Mouse (Mus musculus) liver, embryonic 12.5 days (tissue): ENCODE results near the gene Dusp8. TPM values are rescaled to one million over a fixed set of nuclear protein-coding genes. Genes with fewer than 3 reads are reported as not detected.

Experiments
- ATAC-seq: fragments of 200-750 bp; cut with Nextera tagmentation; 2 replicates; pipeline ENCODE4 v1.8.0; 2017; ENCODE audit warnings: moderate number of reproducible peaks, mild to moderate bottlenecking, moderate library complexity
- H3K27ac ChIP-seq: fragments of 300-500 bp; sonication (generic); 2 replicates; pipeline ENCODE4 v1.5.1; 2016; ENCODE audit warnings: mild to moderate bottlenecking
- H3K27me3 ChIP-seq: fragments of 300-500 bp; sonication (generic); replicated peaks from 2 replicates; pipeline ENCODE4 v1.6.1; 2016; ENCODE audit warnings: mild to moderate bottlenecking, moderate library complexity
- H3K36me3 ChIP-seq: fragments of 300-500 bp; sonication (generic); 2 replicates; pipeline ENCODE4 v1.6.1; 2016; ENCODE audit warnings: mild to moderate bottlenecking, moderate library complexity
- H3K4me1 ChIP-seq: fragments of 300-500 bp; sonication (generic); 2 replicates; pipeline ENCODE4 v1.6.1; 2016
- H3K4me2 ChIP-seq: fragments of 300-500 bp; sonication (generic); 2 replicates; pipeline ENCODE4 v1.6.1; 2016; ENCODE audit warnings: mild to moderate bottlenecking, moderate library complexity
- H3K4me3 ChIP-seq: fragments of 300-500 bp; sonication (generic); 2 replicates; pipeline ENCODE4 v1.5.1; 2016; ENCODE audit warnings: mild to moderate bottlenecking, moderate library complexity
- H3K9ac ChIP-seq: fragments of 300-500 bp; sonication (generic); 2 replicates; pipeline ENCODE4 v1.6.1; 2016; ENCODE audit warnings: mild to moderate bottlenecking, moderate library complexity
- H3K9me3 ChIP-seq: fragments of 300-500 bp; sonication (generic); replicated peaks from 2 replicates; pipeline ENCODE4 v1.6.1; 2016; ENCODE audit warnings: mild to moderate bottlenecking, moderate library complexity
- WGBS: fragments of 180-500 bp; shearing (Covaris S2); methylation state at CpG from one replicate; pipeline ENCODE4 v1.1.7; 2016; ENCODE audit not compliant: insufficient replicate concordance; 5-methylcytosine and 5-hydroxymethylcytosine counted together
- polyA plus RNA-seq: library from polyadenylated mRNA; unstranded; fragments of >200 nt; fragmentation: Nextera tagmentation; extraction: Ambion mirVana; gene quantifications from 2 replicates; pipeline ENCODE4 v1.2.1, GENCODE M21; 2016

The Dusp8 gene
- polyA plus RNA-seq, 1 experiment from 2014 or later: 7.4 TPM

DNA sequence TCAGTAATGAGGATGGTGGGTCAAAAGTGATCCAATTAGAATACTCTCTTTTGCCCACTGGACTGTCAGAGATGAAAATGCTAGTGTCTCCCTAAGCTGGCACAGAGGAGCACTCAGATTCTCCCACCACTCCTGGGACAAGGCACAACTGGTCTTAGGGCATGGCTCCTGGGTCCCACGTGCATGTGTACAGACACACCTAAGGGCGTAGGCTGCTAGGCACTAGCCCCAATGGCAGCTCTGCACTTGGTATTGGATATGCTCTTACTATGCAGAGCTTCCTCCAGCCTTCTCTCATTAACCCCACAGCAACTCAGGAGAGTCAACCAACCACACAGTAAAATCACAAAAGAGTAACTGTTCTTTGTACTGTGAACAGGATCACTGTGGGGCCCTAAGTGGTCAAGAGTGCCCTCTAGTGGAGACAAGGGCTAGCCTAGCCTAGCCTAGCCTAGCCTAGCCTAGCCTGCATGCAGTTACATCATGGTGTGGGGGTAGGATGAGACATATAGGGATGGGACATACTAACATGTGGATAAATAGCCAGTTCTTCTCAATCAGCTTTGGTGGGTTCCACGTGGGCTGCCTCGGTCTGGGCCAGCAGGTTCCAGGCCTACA lies 58.0 kb downstream of the Dusp8 start:
- H3K4me1 ChIP-seq: peaks cover 25% of the 10 kb centered on the region
- no peak overlapping the region for H3K9ac ChIP-seq
- H3K27ac ChIP-seq: no peak overlapping the region
- WGBS: 78% methylated on average over 4 of the region's 4 CpGs
- no peak overlapping the region for H3K4me2 ChIP-seq
- no peaks in the 10 kb centered on the region for H3K27me3 ChIP-seq
- peak; percentile 80 for ATAC-seq
- peaks cover 16% of the 10 kb centered on the region; the same call in 1 of the 2 replicates for H3K36me3 ChIP-seq
- H3K9me3 ChIP-seq: no peaks in the 10 kb centered on the region
- no peak overlapping the region for H3K4me3 ChIP-seq

GRCm38 (mm10) chr7:142035048-142035811 lies 60.4 kb downstream of the Dusp8 start:
- H3K27me3 ChIP-seq: no peaks in the 10 kb centered on the region
- peaks cover 16% of the 10 kb centered on the region; the same call in 1 of the 2 replicates for H3K36me3 ChIP-seq
- H3K27ac ChIP-seq: no peak overlapping the region
- no peak overlapping the region for H3K9ac ChIP-seq
- no peak overlapping the region for H3K4me2 ChIP-seq
- no peaks in the 10 kb centered on the region for H3K9me3 ChIP-seq
- ATAC-seq: no peak
- H3K4me1 ChIP-seq: peaks cover 16% of the 10 kb centered on the region
- no peak overlapping the region for H3K4me3 ChIP-seq
- 59% methylated on average over 2 of the region's 2 CpGs for WGBS

- Histone ChIP-seq H3K4me3 (no peak overlapping the region), H3K27me3 (no peaks in the 10 kb centered on the region), H3K36me3 (peaks cover 14% of the 10 kb centered on the region; the same call in 1 of the 2 replicates), H3K27ac (no peak overlapping the region), H3K9me3 (no peaks in the 10 kb centered on the region), H3K4me2 (no peak overlapping the region), H3K9ac (no peak overlapping the region), H3K4me1 (0 out of 2 replicates have a peak, but pooled peaks cover 10% of the 10 kb centered on the region)
- ATAC-seq: no peak
- 71% methylated on average over 2 of the region's 2 CpGs for WGBS
These were observed 61.4 kb downstream of the Dusp8 start for GRCm38 (mm10) chr7:142034198-142034597.

DNA sequence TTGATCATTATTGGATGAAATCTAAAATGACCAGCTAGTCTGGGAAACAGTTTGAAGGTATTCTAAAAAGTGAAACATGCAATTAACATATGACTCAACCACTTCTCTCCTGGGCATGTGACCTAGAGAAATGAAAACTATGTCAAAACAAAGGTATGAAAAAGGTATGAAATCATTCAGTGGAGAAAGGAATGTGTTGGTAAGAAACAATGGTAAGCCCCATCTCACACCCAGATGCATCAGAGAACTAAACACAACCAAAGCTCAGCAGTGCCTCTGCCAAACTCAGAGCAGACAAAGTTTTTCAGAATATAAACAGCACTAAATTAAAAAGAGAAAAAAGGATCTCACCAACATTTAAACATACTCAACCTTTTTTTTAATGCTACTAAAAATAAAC lies 65.6 kb downstream of the Dusp8 start:
- ATAC-seq: no peak
- no peaks in the 10 kb centered on the region for H3K36me3 ChIP-seq
- H3K27ac ChIP-seq: no peak overlapping the region
- H3K27me3 ChIP-seq: no peaks in the 10 kb centered on the region
- no peak overlapping the region for H3K4me3 ChIP-seq
- peaks cover 36% of the 10 kb centered on the region for H3K4me1 ChIP-seq
- no peaks in the 10 kb centered on the region for H3K9me3 ChIP-seq
- no peak overlapping the region for H3K4me2 ChIP-seq
- H3K9ac ChIP-seq: no peak overlapping the region

Other genes with a start within 250 kb of the Dusp8 start
- gene Tollip, start 177.3 kb downstream of the Dusp8 start, polyA plus RNA-seq: 30.9 and 31.0 TPM in 2 replicates
- 0.23 and 0.33 TPM in 2 replicates for gene Brsk2, start 146.1 kb downstream of the Dusp8 start, polyA plus RNA-seq
- 62.9 and 64.6 TPM in 2 replicates for gene Mob2, start 34.8 kb downstream of the Dusp8 start, polyA plus RNA-seq
- gene Gm45618, start 24.9 kb upstream of the Dusp8 start, polyA plus RNA-seq: not detected in 2 replicates
- gene Gm39115, start 40.2 kb upstream of the Dusp8 start, polyA plus RNA-seq: not detected in 2 replicates
- gene Gm45337, start 48.8 kb upstream of the Dusp8 start, polyA plus RNA-seq: not detected in 2 replicates
- not detected in 2 replicates for gene Gm29735, start 61.3 kb upstream of the Dusp8 start, polyA plus RNA-seq
- not detected in 2 replicates for gene Gm4553, start 69.9 kb upstream of the Dusp8 start, polyA plus RNA-seq
- gene Krtap5-2, start 80.2 kb upstream of the Dusp8 start, polyA plus RNA-seq: not detected in 2 replicates
- not detected in 2 replicates for gene Gm10153, start 94.5 kb upstream of the Dusp8 start, polyA plus RNA-seq
- gene Krtap5-3, start 105.5 kb upstream of the Dusp8 start, polyA plus RNA-seq: not detected in 2 replicates
- not detected in 2 replicates for gene Gm7579, start 116.0 kb upstream of the Dusp8 start, polyA plus RNA-seq
- not detected in 2 replicates for gene Krtap5-5, start 134.1 kb upstream of the Dusp8 start, polyA plus RNA-seq
- gene Gm40460, start 145.2 kb upstream of the Dusp8 start, polyA plus RNA-seq: not detected in 2 replicates
- not detected in 2 replicates for gene Gm2431, start 162.5 kb upstream of the Dusp8 start, polyA plus RNA-seq
- not detected in 2 replicates for gene Gm4559, start 178.5 kb upstream of the Dusp8 start, polyA plus RNA-seq
- not detected in 2 replicates for gene Krtap5-1, start 201.3 kb upstream of the Dusp8 start, polyA plus RNA-seq
- gene Krtap5-4, start 207.7 kb upstream of the Dusp8 start, polyA plus RNA-seq: not detected in 2 replicates